Mouse (Mus musculus): Measurements from ENCODE around the gene Susd4. TPM values are rescaled to one million over a fixed set of nuclear protein-coding genes. Genes with fewer than 3 reads are reported as not detected.

The Susd4 gene
- polyA plus RNA-seq, 1 experiment, result 4.3 TPM

GRCm38 (mm10) chr1:182912591-182912990 lies 148.9 kb downstream of the Susd4 start:
- DNase-seq, result no peak
- H3K4me3 ChIP-seq (ENCODE audit: control insufficient read depth, insufficient read depth, low read length), result no peak overlapping the region
- TF ChIP-seq CTCF (IDR thresholded peaks at IDR 0.05; ENCODE audit: borderline replicate concordance, control insufficient read depth, extremely low read depth, insufficient read depth, low read length, poor library complexity) (no peak), POLR2A (IDR thresholded peaks at IDR 0.05; ENCODE audit: control insufficient read depth, extremely low read depth, insufficient read depth, low read length, poor library complexity) (no peak)
- H3K4me1 ChIP-seq (replicated peaks; ENCODE audit: control insufficient read depth, insufficient read depth, low read length), result no peaks in the 10 kb centered on the region
- no peaks in the 10 kb centered on the region for H3K27me3 ChIP-seq (ENCODE audit: control insufficient read depth, insufficient read depth, low read length)
- no peak overlapping the region for H3K27ac ChIP-seq (ENCODE audit: control insufficient read depth, insufficient read depth, low read length)
- H3K36me3 ChIP-seq (ENCODE audit: control insufficient read depth, insufficient read depth, low read length), result no peaks in the 10 kb centered on the region
- 90% methylated on average over 2 of the region's 2 CpGs for WGBS

GRCm38 (mm10) chr1:182914121-182914908 lies 150.7 kb downstream of the Susd4 start:
- Histone ChIP-seq H3K36me3 (ENCODE audit: control insufficient read depth, insufficient read depth, low read length) (no peaks in the 10 kb centered on the region), H3K4me3 (ENCODE audit: control insufficient read depth, insufficient read depth, low read length) (no peak overlapping the region), H3K27ac (ENCODE audit: control insufficient read depth, insufficient read depth, low read length) (no peak overlapping the region), H3K4me1 (replicated peaks; ENCODE audit: control insufficient read depth, insufficient read depth, low read length) (no peaks in the 10 kb centered on the region), H3K27me3 (ENCODE audit: control insufficient read depth, insufficient read depth, low read length) (no peaks in the 10 kb centered on the region)
- 91% methylated on average over 4 of the region's 4 CpGs for WGBS
- no peak for DNase-seq
- TF ChIP-seq CTCF (IDR thresholded peaks at IDR 0.05; ENCODE audit: borderline replicate concordance, control insufficient read depth, extremely low read depth, insufficient read depth, low read length, poor library complexity) (no peak), POLR2A (IDR thresholded peaks at IDR 0.05; ENCODE audit: control insufficient read depth, extremely low read depth, insufficient read depth, low read length, poor library complexity) (no peak)

- no peaks in the 10 kb centered on the region for H3K4me1 ChIP-seq (replicated peaks; ENCODE audit: control insufficient read depth, insufficient read depth, low read length)
- H3K27me3 ChIP-seq (ENCODE audit: control insufficient read depth, insufficient read depth, low read length), result no peaks in the 10 kb centered on the region
- no peak for DNase-seq
- H3K4me3 ChIP-seq (ENCODE audit: control insufficient read depth, insufficient read depth, low read length), result no peak overlapping the region
- WGBS, result 97% methylated on average over 5 of the region's 5 CpGs
- no peak overlapping the region for H3K27ac ChIP-seq (ENCODE audit: control insufficient read depth, insufficient read depth, low read length)
- no peak for TF ChIP-seq CTCF (IDR thresholded peaks at IDR 0.05; ENCODE audit: borderline replicate concordance, control insufficient read depth, extremely low read depth, insufficient read depth, low read length, poor library complexity)
- no peak for TF ChIP-seq POLR2A (IDR thresholded peaks at IDR 0.05; ENCODE audit: control insufficient read depth, extremely low read depth, insufficient read depth, low read length, poor library complexity)
- H3K36me3 ChIP-seq (ENCODE audit: control insufficient read depth, insufficient read depth, low read length), result no peaks in the 10 kb centered on the region
Observed at GRCm38 (mm10) chr1:182916166-182916565, 152.5 kb downstream of the Susd4 start.

- 86% methylated on average over 8 of the region's 8 CpGs for WGBS
- Histone ChIP-seq H3K4me3 (ENCODE audit: control insufficient read depth, insufficient read depth, low read length) (no peak overlapping the region), H3K36me3 (ENCODE audit: control insufficient read depth, insufficient read depth, low read length) (no peaks in the 10 kb centered on the region), H3K27ac (ENCODE audit: control insufficient read depth, insufficient read depth, low read length) (no peak overlapping the region), H3K27me3 (ENCODE audit: control insufficient read depth, insufficient read depth, low read length) (no peaks in the 10 kb centered on the region), H3K4me1 (replicated peaks; ENCODE audit: control insufficient read depth, insufficient read depth, low read length) (no peaks in the 10 kb centered on the region)
- TF ChIP-seq POLR2A (IDR thresholded peaks at IDR 0.05; ENCODE audit: control insufficient read depth, extremely low read depth, insufficient read depth, low read length, poor library complexity), result no peak
- TF ChIP-seq CTCF (IDR thresholded peaks at IDR 0.05; ENCODE audit: borderline replicate concordance, control insufficient read depth, extremely low read depth, insufficient read depth, low read length, poor library complexity), result no peak
- no peak for DNase-seq
Observed at GRCm38 (mm10) chr1:182918718-182919346, 155.2 kb downstream of the Susd4 start.

- no peak for DNase-seq
- H3K4me1 ChIP-seq (replicated peaks; ENCODE audit: control insufficient read depth, insufficient read depth, low read length), result no peaks in the 10 kb centered on the region
- H3K27ac ChIP-seq (ENCODE audit: control insufficient read depth, insufficient read depth, low read length), result no peak overlapping the region
- no peaks in the 10 kb centered on the region; the same call in 1 of the 2 replicates for H3K27me3 ChIP-seq (ENCODE audit: control insufficient read depth, insufficient read depth, low read length)
- no peak overlapping the region for H3K4me3 ChIP-seq (ENCODE audit: control insufficient read depth, insufficient read depth, low read length)
- TF ChIP-seq POLR2A (IDR thresholded peaks at IDR 0.05; ENCODE audit: control insufficient read depth, extremely low read depth, insufficient read depth, low read length, poor library complexity) (no peak), CTCF (IDR thresholded peaks at IDR 0.05; ENCODE audit: borderline replicate concordance, control insufficient read depth, extremely low read depth, insufficient read depth, low read length, poor library complexity) (no peak)
- H3K36me3 ChIP-seq (ENCODE audit: control insufficient read depth, insufficient read depth, low read length), result no peaks in the 10 kb centered on the region
- WGBS, result 31% methylated on average over 4 of the region's 4 CpGs
Observed at GRCm38 (mm10) chr1:182922824-182923223, 159.2 kb downstream of the Susd4 start.

- Histone ChIP-seq H3K4me1 (replicated peaks; ENCODE audit: control insufficient read depth, insufficient read depth, low read length) (no peaks in the 10 kb centered on the region), H3K27me3 (ENCODE audit: control insufficient read depth, insufficient read depth, low read length) (no peaks in the 10 kb centered on the region; the same call in 1 of the 2 replicates), H3K36me3 (ENCODE audit: control insufficient read depth, insufficient read depth, low read length) (no peaks in the 10 kb centered on the region), H3K27ac (ENCODE audit: control insufficient read depth, insufficient read depth, low read length) (no peak overlapping the region), H3K4me3 (ENCODE audit: control insufficient read depth, insufficient read depth, low read length) (no peak overlapping the region)
- TF ChIP-seq POLR2A (IDR thresholded peaks at IDR 0.05; ENCODE audit: control insufficient read depth, extremely low read depth, insufficient read depth, low read length, poor library complexity), result no peak
- TF ChIP-seq CTCF (IDR thresholded peaks at IDR 0.05; ENCODE audit: borderline replicate concordance, control insufficient read depth, extremely low read depth, insufficient read depth, low read length, poor library complexity), result no peak
- no peak for DNase-seq
- WGBS, result 93% methylated on average over 6 of the region's 6 CpGs
Observed at GRCm38 (mm10) chr1:182926465-182926864, 162.8 kb downstream of the Susd4 start.

All from thymus, adult 2 months (tissue).